Comparison of ENCODE assay signal across 23 mouse cellular contexts in the genomic region with DNA sequence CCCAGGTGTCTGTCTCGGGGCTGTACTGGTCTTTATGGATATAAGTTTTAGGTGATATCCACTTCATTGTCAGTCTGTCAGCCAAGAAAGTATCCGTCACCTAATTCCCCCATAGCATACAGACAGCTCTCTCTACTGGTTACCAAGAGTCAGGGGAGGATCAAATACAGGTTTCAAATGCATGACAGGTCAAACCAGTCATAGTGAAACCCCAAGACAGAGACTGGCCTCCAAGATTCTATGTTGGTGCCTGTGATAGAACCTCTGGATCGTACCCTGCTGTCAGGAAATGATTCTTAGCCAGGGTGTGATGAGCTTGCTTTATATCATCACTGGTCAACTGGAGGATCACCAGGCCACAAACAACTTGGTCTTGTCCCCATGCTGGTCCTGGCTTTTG. TPM values are rescaled to one million over a fixed set of nuclear protein-coding genes. Genes with fewer than 3 reads are reported as not detected.
"Had no signal": no experiment of that assay in that cellular context is flagged by ENCODE, and none has a peak within 500 bp of the region (broad histone marks: within the 10 kb centered on the region; RNA-seq: fewer than 3 reads in every experiment).

No protein-coding gene starts in this region.

- DNase-seq: retina, postnatal 1 day; right cerebral cortex, adult 18-20 months; right cerebral cortex, postnatal 14 days; right cerebral cortex, postnatal 25 days; right cerebral cortex, postnatal 4 days; spleen, adult 18-20 months; thymus, adult 18-20 months; thymus, adult 2 months; thymus, postnatal 14 days; thymus, postnatal 25 days; thymus, postnatal 36 days; thymus, postnatal 4 days had no signal

- H3K27ac ChIP-seq: neural tube, embryonic 13.5 days; neural tube, embryonic 15.5 days; stomach, embryonic 15.5 days; stomach, postnatal 0 days had no signal

- H3K36me3 ChIP-seq: neural tube, embryonic 13.5 days; neural tube, embryonic 15.5 days; stomach, embryonic 15.5 days had no signal

- H3K9ac ChIP-seq: neural tube, embryonic 13.5 days; neural tube, embryonic 15.5 days; stomach, embryonic 15.5 days had no signal

- H3K9me3 ChIP-seq: neural tube, embryonic 13.5 days; neural tube, embryonic 15.5 days; stomach, embryonic 15.5 days had no signal

- H3K4me2 ChIP-seq: neural tube, embryonic 13.5 days; neural tube, embryonic 15.5 days; stomach, embryonic 15.5 days had no signal

- H3K4me1 ChIP-seq: neural tube, embryonic 13.5 days; neural tube, embryonic 15.5 days; stomach, embryonic 15.5 days had no signal

- H3K4me3 ChIP-seq: neural tube, embryonic 13.5 days; neural tube, embryonic 15.5 days; stomach, embryonic 15.5 days had no signal

RNA-seq across cellular contexts. Expression of gene Zcchc13, which starts 43.4 kb away (rescaled TPM):
- total RNA-seq: neutrophil, adult 5-6 weeks had no signal
- polyA plus RNA-seq: neural tube, embryonic 13.5 days; neural tube, embryonic 14.5 days; neural tube, embryonic 15.5 days; small intestine, adult 2 months; spleen, adult 2 months; stomach, embryonic 14.5 days; stomach, embryonic 15.5 days; stomach, embryonic 16.5 days; stomach, postnatal 0 days; thymus, postnatal 0 days had no signal
